Mouse (Mus musculus): ENCODE measurements around the gene Snx18. TPM values are rescaled to one million over a fixed set of nuclear protein-coding genes. Genes with fewer than 3 reads are reported as not detected.

Snx18 gene
- polyA plus RNA-seq, 1 experiment from 2014 or later, result 30.6 TPM

DNA sequence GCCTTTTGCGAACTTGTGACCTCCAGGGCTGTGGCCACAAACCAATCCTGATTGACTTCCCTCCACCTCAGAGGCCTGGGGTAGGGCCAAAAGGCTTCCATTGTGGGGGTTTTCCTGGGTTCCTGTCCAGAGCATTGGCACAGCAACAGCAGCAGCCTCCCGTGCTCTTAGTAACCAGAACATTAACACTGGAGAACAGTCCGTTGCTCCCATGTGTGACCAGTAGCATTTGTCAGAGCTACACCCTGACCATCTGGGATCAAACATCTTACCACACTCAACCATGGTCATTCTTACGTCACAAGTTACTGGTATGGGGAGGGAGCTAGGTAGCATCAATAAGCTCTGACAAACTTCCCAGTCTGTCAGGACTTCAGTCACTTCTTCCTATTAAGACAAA is 28.1 kb downstream of the Snx18 start:
- ATAC-seq (ENCODE audit: low FRiP score), result no peak
- Histone ChIP-seq H3K27ac (no peak overlapping the region), H3K4me2 (replicated peaks) (no peak overlapping the region), H3K27me3 (no peaks in the 10 kb centered on the region), H3K9me3 (replicated peaks) (no peaks in the 10 kb centered on the region), H3K9ac (no peak overlapping the region), H3K4me1 (peaks cover 21% of the 10 kb centered on the region), H3K4me3 (no peak overlapping the region), H3K36me3 (peaks cover 15% of the 10 kb centered on the region)
- 93% methylated on average over 4 of the region's 4 CpGs for WGBS

DNA sequence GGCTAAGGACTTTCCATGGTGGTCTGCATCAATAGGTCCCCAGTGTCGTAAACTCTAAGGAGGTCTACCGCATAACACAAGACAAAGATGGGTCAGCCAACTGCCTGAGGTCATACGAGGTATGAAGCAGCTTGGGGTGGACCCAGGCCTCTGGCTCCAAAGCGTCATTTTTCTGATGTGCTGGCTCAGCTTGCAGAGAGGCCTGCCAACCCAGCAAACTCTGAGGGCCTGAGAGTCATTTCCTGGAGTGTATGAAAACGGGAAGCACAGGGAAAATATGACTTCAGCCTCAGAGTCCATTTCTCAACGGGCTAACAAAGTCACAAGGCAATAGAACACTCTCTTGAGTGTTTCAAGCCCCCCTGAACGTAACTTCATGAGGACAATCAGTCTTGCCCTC is 28.9 kb downstream of the Snx18 start:
- Histone ChIP-seq H3K9ac (no peak overlapping the region), H3K4me1 (peaks cover 20% of the 10 kb centered on the region), H3K27ac (no peak overlapping the region), H3K4me3 (no peak overlapping the region), H3K27me3 (no peaks in the 10 kb centered on the region), H3K4me2 (replicated peaks) (no peak overlapping the region), H3K9me3 (replicated peaks) (no peaks in the 10 kb centered on the region), H3K36me3 (peaks cover 15% of the 10 kb centered on the region)
- 79% methylated on average over 7 of the region's 7 CpGs for WGBS
- no peak for ATAC-seq (ENCODE audit: low FRiP score)

DNA sequence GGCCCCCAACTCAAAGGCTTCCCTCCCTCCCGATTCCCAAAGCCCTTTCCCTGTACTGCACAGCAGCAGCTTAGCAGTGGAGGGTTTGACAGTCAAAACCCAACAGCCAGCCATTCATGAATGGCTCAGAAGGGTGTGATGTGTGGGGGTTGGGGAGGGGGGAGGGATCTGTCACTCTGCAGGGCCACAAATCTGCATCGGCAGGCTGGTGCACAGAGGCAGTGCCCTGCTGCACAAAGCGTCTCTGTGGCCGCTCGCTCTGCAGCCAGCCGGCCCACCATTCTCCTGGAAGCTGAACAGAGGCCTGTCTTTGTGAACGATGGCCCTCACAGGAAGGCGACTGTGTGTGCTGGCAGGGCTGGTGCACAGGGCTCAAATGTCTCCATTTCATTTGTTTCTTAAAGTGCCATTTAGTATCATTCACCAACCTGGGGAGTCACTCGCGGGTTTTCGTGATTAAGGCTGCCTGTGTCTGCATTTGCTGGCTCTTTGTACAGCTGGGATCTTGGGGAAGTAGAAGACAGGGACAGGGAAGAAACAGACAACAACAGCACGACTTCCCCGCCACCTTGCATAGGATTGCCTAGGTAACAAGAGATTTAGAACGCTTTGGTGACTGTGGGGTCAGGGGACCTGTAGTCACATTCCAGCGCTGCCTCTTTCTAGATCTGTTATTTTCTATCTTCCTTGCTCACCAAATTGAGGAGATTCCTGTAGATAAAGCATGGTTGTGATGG is 31.0 kb downstream of the Snx18 start:
- 9% methylated on average over 15 of the region's 15 CpGs for WGBS
- Histone ChIP-seq H3K4me1 (peaks cover 20% of the 10 kb centered on the region), H3K4me2 (replicated peaks) (peak overlapping the region; percentile 29), H3K36me3 (peaks cover 10% of the 10 kb centered on the region), H3K27ac (peak overlapping the region; percentile 77), H3K27me3 (no peaks in the 10 kb centered on the region), H3K4me3 (no peak overlapping the region; the same call in 1 of the 2 replicates), H3K9ac (0 out of 2 replicates have a peak overlapping the region, but pooled peaks have one; percentile 8), H3K9me3 (replicated peaks) (no peaks in the 10 kb centered on the region)
- peak; percentile 92 for ATAC-seq (ENCODE audit: low FRiP score)

DNA sequence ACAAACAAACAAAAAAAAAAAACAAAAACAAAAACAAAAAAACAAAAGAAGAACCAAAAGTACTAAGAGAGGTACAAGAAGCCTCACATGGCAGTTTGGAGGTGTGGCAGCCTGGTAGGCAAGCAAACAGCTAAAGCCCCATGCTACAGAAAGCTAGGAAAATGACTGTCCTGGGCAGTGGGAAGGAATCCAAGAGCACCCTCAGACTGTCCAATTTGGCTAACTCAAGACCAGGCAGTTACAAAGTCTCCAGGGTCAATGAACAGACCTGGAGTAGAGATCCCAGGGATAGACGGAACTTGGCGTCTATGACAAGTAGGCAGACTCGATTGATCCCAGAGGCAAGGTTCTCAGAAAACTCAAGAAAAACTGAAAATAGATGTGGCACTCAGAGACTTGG is 32.8 kb downstream of the Snx18 start:
- H3K4me1 ChIP-seq, result peaks cover 20% of the 10 kb centered on the region
- H3K27ac ChIP-seq, result no peak overlapping the region
- 96% methylated on average over 3 of the region's 3 CpGs for WGBS
- H3K9me3 ChIP-seq (replicated peaks), result no peaks in the 10 kb centered on the region
- no peaks in the 10 kb centered on the region for H3K27me3 ChIP-seq
- H3K9ac ChIP-seq, result no peak overlapping the region
- no peak for ATAC-seq (ENCODE audit: low FRiP score)
- no peak overlapping the region for H3K4me2 ChIP-seq (replicated peaks)
- no peak overlapping the region for H3K4me3 ChIP-seq
- peaks cover 4% of the 10 kb centered on the region; the same call in 1 of the 2 replicates for H3K36me3 ChIP-seq

DNA sequence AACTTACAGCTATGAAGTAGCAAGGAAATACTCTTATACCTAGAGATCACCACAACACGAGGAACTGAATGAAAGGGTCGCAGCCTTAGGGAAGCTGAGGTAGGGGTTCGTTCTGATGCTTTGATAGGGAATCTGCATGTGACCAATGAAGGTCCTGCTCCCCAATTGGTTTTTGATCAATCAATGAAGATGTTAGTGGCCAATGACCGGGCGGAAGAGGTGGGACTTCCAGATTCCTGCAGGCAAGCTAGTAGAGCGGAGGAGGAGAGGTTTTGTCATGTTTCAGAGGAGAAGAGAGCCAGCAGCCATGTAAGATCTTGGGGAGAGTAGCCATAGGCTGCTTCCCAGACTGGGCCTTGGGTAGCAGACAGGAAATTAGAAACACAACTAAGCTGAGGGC is 33.9 kb downstream of the Snx18 start:
- Histone ChIP-seq H3K27ac (no peak overlapping the region), H3K4me2 (replicated peaks) (no peak overlapping the region), H3K36me3 (no peaks in the 10 kb centered on the region), H3K9ac (no peak overlapping the region), H3K4me1 (peaks cover 20% of the 10 kb centered on the region), H3K27me3 (no peaks in the 10 kb centered on the region), H3K4me3 (no peak overlapping the region), H3K9me3 (replicated peaks) (no peaks in the 10 kb centered on the region)
- no peak for ATAC-seq (ENCODE audit: low FRiP score)
- 66% methylated on average over 6 of the region's 6 CpGs for WGBS

DNA sequence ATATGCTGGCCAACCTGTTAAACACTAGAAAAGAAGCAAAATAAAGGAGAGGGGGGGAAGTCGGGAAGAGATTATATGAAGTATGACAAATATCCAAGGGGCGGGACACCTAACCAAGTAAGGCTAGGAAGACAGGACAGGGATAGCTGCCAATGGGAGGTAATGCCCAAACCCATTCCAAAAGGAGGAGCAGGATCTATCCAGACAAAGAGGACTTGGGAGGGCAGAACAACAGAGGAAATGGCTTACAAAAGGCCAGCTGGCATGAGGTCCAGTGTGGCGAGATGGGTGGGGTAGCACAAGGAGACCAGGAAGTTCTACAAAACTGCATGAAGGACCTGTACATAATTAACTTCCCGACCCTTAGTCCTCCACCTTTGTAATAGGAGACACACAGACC is 34.8 kb downstream of the Snx18 start:
- Histone ChIP-seq H3K9me3 (replicated peaks) (no peaks in the 10 kb centered on the region), H3K4me2 (replicated peaks) (no peak overlapping the region), H3K27me3 (no peaks in the 10 kb centered on the region), H3K4me1 (peaks cover 20% of the 10 kb centered on the region), H3K27ac (no peak overlapping the region), H3K4me3 (no peak overlapping the region), H3K9ac (no peak overlapping the region), H3K36me3 (no peaks in the 10 kb centered on the region)
- 76% methylated on average over 4 of the region's 4 CpGs for WGBS
- ATAC-seq (ENCODE audit: low FRiP score), result no peak

DNA sequence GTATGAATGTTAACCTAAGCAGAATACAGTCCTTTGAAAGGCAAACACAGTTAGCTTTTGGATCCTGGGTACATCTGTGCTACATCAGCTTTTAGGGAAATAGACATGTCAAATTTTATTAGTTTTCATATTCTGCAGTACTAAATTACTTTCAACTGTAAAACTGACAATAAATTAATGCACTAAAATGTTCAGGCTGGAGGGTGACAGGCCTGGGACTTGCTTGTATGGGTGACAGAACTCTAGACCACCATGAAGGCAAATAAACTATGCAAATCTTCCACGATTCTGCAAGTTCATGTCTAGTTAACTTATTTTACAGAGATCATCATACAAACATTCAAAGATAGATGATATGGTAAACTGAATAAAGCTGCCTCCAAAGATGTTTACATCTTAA is 36.3 kb downstream of the Snx18 start:
- Histone ChIP-seq H3K36me3 (no peaks in the 10 kb centered on the region), H3K4me1 (peaks cover 8% of the 10 kb centered on the region), H3K9ac (no peak overlapping the region), H3K4me2 (replicated peaks) (no peak overlapping the region), H3K4me3 (no peak overlapping the region), H3K9me3 (replicated peaks) (no peaks in the 10 kb centered on the region), H3K27ac (no peak overlapping the region), H3K27me3 (no peaks in the 10 kb centered on the region)
- WGBS, result 79% methylated on average over 1 of the region's 1 CpGs
- ATAC-seq (ENCODE audit: low FRiP score), result no peak

DNA sequence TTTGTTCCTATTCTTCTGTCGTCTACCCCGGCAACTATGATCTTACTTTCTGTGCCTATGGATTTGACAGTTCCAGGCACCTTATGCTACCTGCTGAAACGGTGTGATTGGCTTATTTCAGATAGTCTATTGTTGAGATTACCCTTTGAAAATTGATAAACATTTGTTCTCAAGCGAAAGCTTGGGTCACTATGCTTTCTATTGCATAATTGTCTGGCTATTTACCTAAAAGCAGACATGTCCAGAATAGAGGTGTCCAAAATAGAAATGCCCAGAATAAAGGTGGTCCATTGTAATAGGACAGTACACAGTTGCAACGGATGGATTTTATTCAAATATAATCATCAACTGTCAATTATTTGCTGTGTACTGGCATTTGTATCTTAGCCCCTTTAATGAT is 36.9 kb downstream of the Snx18 start:
- H3K36me3 ChIP-seq, result no peaks in the 10 kb centered on the region
- no peak overlapping the region for H3K27ac ChIP-seq
- no peaks in the 10 kb centered on the region for H3K27me3 ChIP-seq
- 90% methylated on average over 5 of the region's 5 CpGs for WGBS
- no peak overlapping the region for H3K4me2 ChIP-seq (replicated peaks)
- no peak overlapping the region for H3K4me3 ChIP-seq
- H3K9me3 ChIP-seq (replicated peaks), result no peaks in the 10 kb centered on the region
- no peak overlapping the region for H3K9ac ChIP-seq
- no peak for ATAC-seq (ENCODE audit: low FRiP score)
- peaks cover 2% of the 10 kb centered on the region for H3K4me1 ChIP-seq

DNA sequence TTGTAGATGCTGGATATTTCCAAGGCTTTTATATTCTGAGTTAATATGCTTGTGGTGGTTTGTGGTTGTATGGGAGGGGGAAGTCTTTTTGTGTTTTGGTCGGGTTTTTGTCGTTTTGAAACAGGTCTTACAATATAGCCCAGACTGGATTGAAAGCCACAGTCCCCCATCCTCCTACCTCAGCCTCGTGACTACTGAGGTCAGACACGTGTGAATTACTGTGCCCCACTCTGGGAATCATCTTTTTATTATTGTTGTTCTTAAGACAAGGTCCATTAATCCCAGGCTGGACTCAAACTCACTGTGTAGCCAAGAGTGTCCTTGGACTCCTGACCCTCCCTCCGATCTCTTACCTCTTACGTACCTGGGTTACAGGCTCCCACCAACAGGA is 38.0 kb downstream of the Snx18 start:
- no peak for ATAC-seq (ENCODE audit: low FRiP score)
- no peaks in the 10 kb centered on the region for H3K4me1 ChIP-seq
- WGBS, result 82% methylated on average over 6 of the region's 6 CpGs
- H3K9ac ChIP-seq, result no peak overlapping the region
- no peaks in the 10 kb centered on the region for H3K36me3 ChIP-seq
- no peaks in the 10 kb centered on the region for H3K9me3 ChIP-seq (replicated peaks)
- no peak overlapping the region for H3K27ac ChIP-seq
- no peaks in the 10 kb centered on the region for H3K27me3 ChIP-seq
- H3K4me3 ChIP-seq, result no peak overlapping the region
- H3K4me2 ChIP-seq (replicated peaks), result no peak overlapping the region

DNA sequence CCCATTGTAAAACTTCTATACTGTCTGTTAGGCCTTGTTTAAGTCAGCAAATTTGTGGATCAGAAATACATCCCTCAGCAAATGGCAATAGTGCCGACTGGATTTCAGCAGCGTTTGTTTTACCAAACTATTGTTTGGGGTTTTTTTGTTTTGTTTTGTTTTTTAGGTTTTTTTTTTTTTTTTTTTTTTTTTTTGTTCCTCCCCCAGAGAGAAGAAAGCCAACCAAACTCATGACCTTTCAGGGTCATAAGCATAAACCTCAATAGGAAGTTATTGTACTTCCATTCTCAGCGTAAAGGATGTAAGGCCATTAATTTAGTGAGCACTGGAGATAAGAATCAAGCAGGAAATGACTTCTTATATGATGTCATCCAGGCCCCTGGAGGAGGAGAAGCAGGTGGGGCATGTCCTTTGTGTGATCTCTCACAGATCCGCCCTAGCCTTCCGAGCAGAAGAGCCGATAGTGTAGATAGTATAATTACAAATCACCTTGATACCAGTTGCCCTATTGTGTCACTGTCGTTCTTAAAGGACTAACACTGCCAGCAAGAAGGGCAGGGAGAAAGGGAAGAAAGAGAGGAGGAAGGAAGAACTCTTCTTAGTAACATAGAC is 38.5 kb downstream of the Snx18 start:
- no peak overlapping the region for H3K9ac ChIP-seq
- H3K27ac ChIP-seq, result no peak overlapping the region
- no peak overlapping the region for H3K4me2 ChIP-seq (replicated peaks)
- H3K27me3 ChIP-seq, result no peaks in the 10 kb centered on the region
- no peak overlapping the region for H3K4me3 ChIP-seq
- whole genome bisulfite sequencing, result 45% methylated on average over 7 of the region's 7 CpGs
- H3K36me3 ChIP-seq, result no peaks in the 10 kb centered on the region
- H3K4me1 ChIP-seq, result no peaks in the 10 kb centered on the region
- H3K9me3 ChIP-seq (replicated peaks), result no peaks in the 10 kb centered on the region
- no peak for ATAC-seq (ENCODE audit: low FRiP score)

DNA sequence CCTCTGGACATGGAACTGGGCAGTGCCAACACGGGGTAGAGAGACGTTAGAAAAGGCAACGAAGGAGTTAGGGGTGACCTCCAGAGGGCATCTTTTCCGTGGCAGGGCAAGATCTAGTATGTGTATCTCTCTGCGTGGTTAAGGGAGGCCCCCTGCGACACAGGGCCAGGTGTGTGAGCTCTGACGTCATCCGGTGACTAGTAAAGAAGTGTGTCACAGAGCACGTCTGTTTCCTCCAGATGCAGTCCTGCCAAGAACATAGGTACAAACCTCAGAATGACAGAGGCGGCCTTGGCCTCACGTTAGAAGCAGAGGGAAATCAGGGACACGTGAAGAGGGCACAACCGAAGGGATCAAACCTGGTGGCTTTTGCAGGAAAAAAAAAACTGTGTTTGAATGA is 44.1 kb downstream of the Snx18 start:
- no peak overlapping the region for H3K4me2 ChIP-seq (replicated peaks)
- no peaks in the 10 kb centered on the region for H3K4me1 ChIP-seq
- no peak overlapping the region for H3K4me3 ChIP-seq
- H3K27me3 ChIP-seq, result no peaks in the 10 kb centered on the region
- no peak overlapping the region for H3K27ac ChIP-seq
- WGBS, result 91% methylated on average over 13 of the region's 13 CpGs
- no peak for ATAC-seq (ENCODE audit: low FRiP score)
- no peaks in the 10 kb centered on the region for H3K36me3 ChIP-seq
- no peak overlapping the region for H3K9ac ChIP-seq
- no peaks in the 10 kb centered on the region for H3K9me3 ChIP-seq (replicated peaks)

DNA sequence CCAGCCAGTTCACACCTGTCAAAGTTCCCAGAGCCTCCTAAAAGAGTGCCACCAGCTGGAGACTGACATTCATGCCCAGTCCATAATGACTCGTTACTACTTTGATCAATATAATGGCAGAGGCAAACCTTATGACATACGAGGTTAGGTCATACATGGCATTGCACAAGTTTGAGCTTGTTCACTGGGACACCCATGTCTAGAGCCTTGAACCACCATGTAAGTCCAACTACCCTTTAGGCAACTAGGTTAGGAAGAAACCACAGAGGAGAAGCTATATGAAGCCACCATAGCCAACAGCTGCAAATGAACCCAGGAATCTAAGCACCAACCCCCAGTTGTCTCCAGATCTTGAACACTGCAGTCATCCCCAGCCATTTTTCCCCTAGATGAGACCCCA is 45.0 kb downstream of the Snx18 start:
- H3K4me2 ChIP-seq (replicated peaks), result no peak overlapping the region
- no peaks in the 10 kb centered on the region for H3K27me3 ChIP-seq
- H3K4me1 ChIP-seq, result no peaks in the 10 kb centered on the region
- ATAC-seq (ENCODE audit: low FRiP score), result no peak
- H3K27ac ChIP-seq, result no peak overlapping the region
- no peak overlapping the region for H3K9ac ChIP-seq
- no peak overlapping the region for H3K4me3 ChIP-seq
- 0 out of 2 replicates have a peak, but pooled peaks cover under 1% of the 10 kb centered on the region for H3K9me3 ChIP-seq (replicated peaks)
- 94% methylated on average over 2 of the region's 2 CpGs for WGBS
- H3K36me3 ChIP-seq, result no peaks in the 10 kb centered on the region
